Mouse (Mus musculus) neural tube, embryonic 10.5 days (tissue): ENCODE measurements around the gene Nfkbib.

Experiments used
- DNase-seq: peaks from one replicate; pipeline ENCODE4 v3.0.0-alpha.2; 2017; ENCODE audit warnings: low spot score; ENCODE audit errors: extremely low spot score

Nfkbib gene

GRCm38 (mm10) chr7:28769414-28769958 lies 2.2 kb upstream of the Nfkbib start:
- DNase-seq, result no peak

GRCm38 (mm10) chr7:28766910-28767309 lies 402 bp downstream of the Nfkbib start:
- no peak for DNase-seq

DNA sequence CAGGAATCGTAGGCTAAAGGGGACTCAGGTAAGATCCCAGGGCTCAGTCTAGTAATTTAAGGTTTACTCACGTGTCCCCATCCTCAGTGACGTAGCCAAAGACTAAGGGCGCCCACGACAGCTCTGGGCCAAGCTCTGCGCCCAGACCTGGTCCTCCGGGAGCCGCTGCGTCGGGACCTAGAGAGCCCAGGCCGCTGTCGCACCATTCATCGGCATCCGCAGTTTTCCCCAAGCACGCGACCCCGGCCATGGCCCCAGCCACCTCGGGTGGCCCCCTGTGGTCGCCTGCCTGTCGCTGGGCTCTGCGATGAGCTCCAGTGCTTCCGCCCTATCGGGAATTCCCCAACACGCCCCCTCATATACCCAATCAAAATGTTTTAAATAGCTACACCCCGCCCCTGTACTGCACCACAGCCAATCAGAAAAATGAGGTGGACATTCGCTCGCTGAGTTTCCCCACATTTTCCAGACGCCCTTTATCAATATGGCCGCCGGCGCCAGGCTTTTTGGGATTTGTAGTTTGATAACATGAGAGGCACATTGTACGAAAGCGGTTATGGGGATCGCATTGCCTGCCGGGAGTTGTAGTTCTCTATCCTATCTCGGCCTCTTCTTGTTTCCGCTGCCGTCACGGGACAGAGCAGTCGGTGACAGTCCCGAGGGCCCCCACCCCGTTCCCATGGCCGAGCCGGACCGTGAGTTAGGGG lies 986 bp downstream of the Nfkbib start, which contains the start of gene Sirt2:
TSS of gene Sirt2 (plus strand) at position 563 of the 707 bp plus-strand sequence.
- peak; percentile 96 for DNase-seq

GRCm38 (mm10) chr7:28765211-28765610 lies 2.1 kb downstream of the Nfkbib start:
- no peak for DNase-seq

GRCm38 (mm10) chr7:28761907-28762306 lies 5.4 kb downstream of the Nfkbib start:
- DNase-seq, result no peak

DNA sequence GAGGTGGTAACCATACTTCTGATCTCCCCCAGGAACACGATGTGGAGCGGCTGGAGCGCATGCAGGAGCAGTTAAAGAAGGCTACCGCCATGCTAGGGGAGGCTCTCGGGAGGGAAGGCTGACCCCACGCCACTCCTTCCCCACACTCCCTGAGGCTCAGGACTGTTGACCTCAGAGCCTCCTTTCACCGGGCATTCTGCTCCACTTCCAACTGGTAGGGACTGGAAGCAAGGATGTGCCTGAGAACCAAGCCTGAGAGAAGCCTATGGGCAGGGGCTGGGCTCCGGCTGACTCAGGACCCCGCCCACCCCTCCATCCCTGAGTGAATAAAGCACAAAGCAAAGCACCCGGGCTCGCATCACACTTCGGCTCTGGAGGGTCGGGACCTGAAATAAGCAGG lies 8.7 kb downstream of the Nfkbib start:
- DNase-seq, result no peak

- DNase-seq, result peak; percentile 24
Measured at GRCm38 (mm10) chr7:28756079-28756478, 11.2 kb downstream of the Nfkbib start, which contains the start of gene Ccer2. TSS of gene Ccer2 (plus strand) at chr7:28756174.

DNA sequence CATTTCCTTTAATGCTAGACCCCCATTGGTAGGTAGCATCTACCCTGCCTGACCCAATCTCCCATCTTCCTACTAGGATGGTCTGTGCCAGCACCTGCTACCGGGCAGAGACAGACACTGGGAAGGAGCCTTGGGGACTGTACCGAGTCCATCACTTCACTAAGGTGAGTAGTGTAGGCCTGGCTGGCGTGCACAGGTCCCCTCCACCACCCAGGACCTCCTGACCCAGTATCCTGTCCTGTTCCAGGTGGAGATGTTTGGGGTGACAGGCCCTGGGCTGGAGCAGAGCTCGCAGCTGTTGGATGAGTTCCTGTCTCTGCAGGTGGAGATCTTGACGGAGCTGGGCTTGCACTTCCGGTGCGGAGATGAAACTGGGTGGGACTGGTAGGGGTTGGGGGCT lies 17.4 kb downstream of the Nfkbib start:
- DNase-seq, result no peak

DNA sequence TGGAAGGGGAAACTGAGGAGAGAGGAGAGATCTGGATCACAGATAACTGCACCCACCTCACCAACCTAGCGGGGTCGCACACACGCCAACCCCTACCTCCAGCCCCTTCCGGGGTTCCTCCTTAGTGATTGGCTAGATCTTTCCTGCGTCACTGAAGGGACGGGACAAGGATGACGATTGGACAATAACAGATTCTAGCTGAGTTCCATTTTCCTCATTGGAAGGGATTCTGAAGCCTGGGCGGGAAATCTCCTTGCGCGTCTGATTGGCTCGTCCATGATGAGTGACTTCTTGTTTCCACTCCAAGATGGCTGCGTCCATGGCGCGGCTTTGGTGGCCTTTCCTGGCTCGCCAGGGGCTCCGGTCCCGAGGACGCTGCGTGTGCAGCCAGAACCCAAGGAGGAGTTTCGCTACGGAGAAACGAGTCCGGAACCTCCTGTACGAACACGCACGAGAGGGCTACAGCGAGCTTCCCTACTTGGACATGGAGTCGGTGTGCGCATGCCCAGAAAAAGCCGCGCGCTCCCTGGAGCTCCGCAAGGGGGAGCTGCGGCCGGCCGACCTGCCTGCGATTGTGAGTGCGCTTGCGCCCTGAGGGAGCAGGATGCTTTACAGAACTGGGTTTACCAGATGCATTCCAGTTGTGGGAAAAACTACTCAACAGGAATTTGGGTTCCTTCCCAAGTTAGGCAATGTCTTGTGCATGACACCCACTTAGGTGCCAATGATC lies 25.4 kb downstream of the Nfkbib start, which contains the start of the genes Mrps12 and Sars2:
TSS of gene Mrps12 (minus strand) at position 112 of the 730 bp plus-strand sequence.
TSS of gene Sars2 (plus strand) at position 284 of the 730 bp plus-strand sequence.
- DNase-seq, result peak; percentile 99

- DNase-seq, result no peak
Measured at GRCm38 (mm10) chr7:28741368-28741708, 26.0 kb downstream of the Nfkbib start.

DNA sequence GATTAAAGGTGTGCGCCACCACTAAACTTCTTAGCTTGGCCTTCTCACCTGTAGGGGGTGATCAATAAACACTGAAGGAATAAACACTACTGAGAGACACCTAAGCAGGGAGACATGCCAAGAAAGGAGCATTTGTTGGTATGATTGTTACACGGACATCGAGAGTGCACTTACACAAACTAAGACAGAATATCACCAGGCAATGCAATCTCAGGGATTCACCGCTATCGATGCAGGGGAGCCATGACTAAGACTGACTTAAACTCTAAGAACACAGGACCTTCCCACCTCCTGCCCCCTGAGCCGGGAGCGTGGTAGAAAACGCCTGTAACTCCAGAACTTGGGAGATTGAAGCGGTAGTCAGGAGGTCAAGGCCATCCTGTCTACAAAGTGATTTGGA lies 26.4 kb downstream of the Nfkbib start:
- no peak for DNase-seq

DNA sequence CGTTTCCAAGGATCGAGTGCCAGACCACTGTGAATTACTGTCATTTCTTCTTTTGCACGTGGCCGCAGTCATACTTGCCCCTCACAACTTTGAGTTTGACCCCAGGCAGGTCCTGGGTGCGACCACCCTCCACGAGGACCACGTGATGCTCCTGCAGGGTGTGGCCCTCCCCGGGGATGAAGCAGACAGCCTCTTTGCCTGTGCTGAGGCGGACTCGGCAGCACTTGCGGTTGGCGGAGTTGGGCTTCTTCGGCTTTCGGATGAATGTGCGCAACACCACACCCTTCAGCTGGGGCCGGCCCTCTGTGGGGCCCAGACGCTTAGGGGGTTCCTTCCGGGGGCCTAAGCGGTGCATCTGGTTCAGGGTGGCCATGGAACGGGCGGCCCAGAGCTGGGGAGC lies 27.5 kb downstream of the Nfkbib start:
- DNase-seq, result no peak

GRCm38 (mm10) chr7:28735701-28736100 lies 31.6 kb downstream of the Nfkbib start:
- no peak for DNase-seq

GRCm38 (mm10) chr7:28733211-28733610 lies 34.1 kb downstream of the Nfkbib start:
- no peak for DNase-seq

DNA sequence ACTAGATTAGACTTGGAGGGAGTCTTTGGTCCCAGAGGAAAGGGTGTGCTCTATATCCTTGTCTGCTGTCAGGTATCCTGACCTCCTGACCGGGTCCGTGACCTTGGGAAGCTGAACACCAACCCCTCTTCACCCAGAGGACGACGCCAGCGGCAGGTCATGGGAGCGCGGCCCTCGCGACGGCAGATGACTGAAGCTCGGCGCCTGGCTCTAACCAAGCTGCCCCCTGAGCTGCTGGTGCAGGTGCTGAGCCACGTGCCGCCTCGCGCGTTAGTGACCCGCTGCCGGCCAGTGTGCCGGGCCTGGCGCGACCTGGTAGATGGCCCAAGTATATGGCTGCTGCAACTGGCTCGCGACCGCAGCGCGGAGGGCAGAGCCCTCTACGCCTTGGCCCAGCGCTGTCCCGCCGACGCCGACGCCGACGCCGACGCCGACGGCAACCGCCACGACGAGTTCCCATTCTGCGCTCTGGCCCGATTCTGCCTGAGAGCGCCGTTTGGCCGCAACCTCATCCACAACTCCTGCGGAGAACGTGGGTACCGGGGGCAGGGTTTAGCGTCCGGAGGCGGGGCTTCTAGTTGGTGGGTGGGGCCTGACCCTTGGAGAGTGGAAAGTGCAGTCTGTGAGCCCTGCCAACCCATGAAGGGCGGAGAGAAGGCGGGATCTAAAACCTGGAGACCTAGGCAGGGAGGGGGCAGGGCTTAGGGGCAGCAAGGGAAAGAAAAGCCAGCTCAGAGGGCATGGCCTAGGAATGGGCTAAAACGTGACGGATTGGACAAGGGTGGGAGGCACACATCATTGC lies 34.8 kb downstream of the Nfkbib start:
- peak; percentile 82 for DNase-seq

GRCm38 (mm10) chr7:28727649-28728340 lies 39.5 kb downstream of the Nfkbib start:
- no peak for DNase-seq

GRCm38 (mm10) chr7:28726600-28726999 lies 40.7 kb downstream of the Nfkbib start:
- peak; percentile 79 for DNase-seq

- no peak for DNase-seq
Measured at GRCm38 (mm10) chr7:28724613-28725012, 42.7 kb downstream of the Nfkbib start.

DNA sequence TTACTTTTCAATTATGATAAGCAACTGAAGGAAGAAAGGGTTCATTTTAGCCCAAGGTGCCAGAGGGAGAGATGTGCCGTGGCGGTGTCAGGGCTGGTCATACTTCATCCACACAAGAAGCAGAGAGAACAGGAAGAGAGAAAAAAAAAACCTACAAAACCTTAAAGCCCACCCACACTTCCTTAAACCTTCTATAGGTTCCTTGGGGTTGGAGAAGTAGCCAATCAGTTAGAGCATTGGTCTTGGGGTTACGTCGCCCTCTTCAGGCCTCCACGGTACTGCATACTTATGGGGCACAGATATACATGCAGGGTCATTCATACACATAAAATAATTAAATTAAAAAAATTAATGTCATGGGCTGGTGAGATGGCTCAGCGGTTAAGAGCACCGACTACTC lies 45.2 kb downstream of the Nfkbib start:
- DNase-seq, result no peak

GRCm38 (mm10) chr7:28720753-28721537 lies 46.4 kb downstream of the Nfkbib start:
- no peak for DNase-seq
